In genomic region chr11:94208811-94209675, GRCm38 (mm10) we compare ENCODE assay signal across 8 mouse cellular contexts. TPM values are rescaled to one million over a fixed set of nuclear protein-coding genes. Genes with fewer than 3 reads are reported as not detected.
DNase-seq lines count a peak whose midpoint lies in the region; ATAC-seq and TF ChIP-seq lines count a peak whose summit lies in the region.

No protein-coding gene starts in this region.

- 32% methylated on average over 8 of the region's 8 CpGs for WGBS in cerebellum, adult 2 months
- 54% methylated on average over 8 of the region's 8 CpGs for WGBS in liver, embryonic 11.5 days
- 36% methylated on average over 8 of the region's 8 CpGs for WGBS in limb, embryonic 12.5 days
- WGBS in stomach, embryonic 14.5 days, result 41% methylated on average over 8 of the region's 8 CpGs

- no peak for TF ChIP-seq CTCF in cerebellum, adult 2 months (IDR thresholded peaks at IDR 0.05; ENCODE audit: borderline replicate concordance, insufficient read depth, low read depth, low read length)

- H3K9ac ChIP-seq in liver, embryonic 11.5 days (ENCODE audit: low read depth, low read length), result no peak overlapping the region
- H3K9ac ChIP-seq in limb, embryonic 12.5 days (replicated peaks), result no peak overlapping the region
- no peak overlapping the region for H3K9ac ChIP-seq in stomach, embryonic 14.5 days (replicated peaks; ENCODE audit: low read depth, low read length)

- H3K4me3 ChIP-seq in cerebellum, adult 2 months (replicated peaks; ENCODE audit: insufficient read depth, low read depth, low read length), result no peak overlapping the region
- peak overlapping the region; percentile 95; the same call in 1 of the 2 replicates for H3K4me3 ChIP-seq in liver, embryonic 11.5 days (ENCODE audit: low read depth, low read length)
- H3K4me3 ChIP-seq in limb, embryonic 12.5 days (replicated peaks), result peak overlapping the region; percentile 96; the same call in 1 of the 2 replicates
- H3K4me3 ChIP-seq in stomach, embryonic 14.5 days (ENCODE audit: low read depth, low read length), result peak overlapping the region; percentile 88; the same call in 1 of the 2 replicates

- peaks cover 4% of the 10 kb centered on the region; the same call in 1 of the 2 replicates for H3K4me1 ChIP-seq in cerebellum, adult 2 months (ENCODE audit: control insufficient read depth, insufficient read depth, low read length)
- H3K4me1 ChIP-seq in liver, embryonic 11.5 days (replicated peaks; ENCODE audit: control insufficient read depth, insufficient read depth, low read length), result no peaks in the 10 kb centered on the region; the same call in 1 of the 2 replicates
- peaks cover 12% of the 10 kb centered on the region for H3K4me1 ChIP-seq in limb, embryonic 12.5 days (replicated peaks)
- H3K4me1 ChIP-seq in stomach, embryonic 14.5 days (ENCODE audit: control insufficient read depth, insufficient read depth, low read length), result peaks cover 2% of the 10 kb centered on the region; the same call in 1 of the 2 replicates

- no peaks in the 10 kb centered on the region for H3K27me3 ChIP-seq in cerebellum, adult 2 months (ENCODE audit: control insufficient read depth, insufficient read depth, low read length)
- no peaks in the 10 kb centered on the region for H3K27me3 ChIP-seq in liver, embryonic 11.5 days (replicated peaks; ENCODE audit: control insufficient read depth, insufficient read depth, low read length)
- H3K27me3 ChIP-seq in limb, embryonic 12.5 days, result no peaks in the 10 kb centered on the region
- no peaks in the 10 kb centered on the region for H3K27me3 ChIP-seq in stomach, embryonic 14.5 days (ENCODE audit: control insufficient read depth, insufficient read depth, low read length)

- TF ChIP-seq POLR2A in cerebellum, adult 2 months (IDR thresholded peaks at IDR 0.05; ENCODE audit: borderline replicate concordance, insufficient read depth, low read length), result no peak

- H3K36me3 ChIP-seq in liver, embryonic 11.5 days (ENCODE audit: control insufficient read depth, insufficient read depth, low read length), result peaks cover 5% of the 10 kb centered on the region; the same call in 1 of the 2 replicates
- peaks cover 6% of the 10 kb centered on the region for H3K36me3 ChIP-seq in limb, embryonic 12.5 days
- H3K36me3 ChIP-seq in stomach, embryonic 14.5 days (ENCODE audit: control insufficient read depth, insufficient read depth, low read length), result peaks cover 4% of the 10 kb centered on the region; the same call in 1 of the 2 replicates

- no peaks in the 10 kb centered on the region for H3K9me3 ChIP-seq in liver, embryonic 11.5 days (ENCODE audit: control insufficient read depth, low read length)
- no peaks in the 10 kb centered on the region for H3K9me3 ChIP-seq in limb, embryonic 12.5 days
- no peaks in the 10 kb centered on the region for H3K9me3 ChIP-seq in stomach, embryonic 14.5 days (ENCODE audit: control insufficient read depth, low read depth, low read length)

- H3K4me2 ChIP-seq in liver, embryonic 11.5 days, result peak overlapping the region; percentile 99
- peak overlapping the region; percentile 93 for H3K4me2 ChIP-seq in limb, embryonic 12.5 days
- peak overlapping the region; percentile 94 for H3K4me2 ChIP-seq in stomach, embryonic 14.5 days (replicated peaks; ENCODE audit: low read depth, low read length)

- no peak for DNase-seq in cerebellum, adult 2 months
- no peak for DNase-seq in liver, embryonic 11.5 days (ENCODE audit: low spot score)
- no peak for DNase-seq in liver
- DNase-seq in natural killer cell, adult 2 months (ENCODE audit: low spot score in 2 of 2), result no peak
- DNase-seq in left cerebral cortex, adult 18-20 months (ENCODE audit: low spot score in 2 of 2), result no peak

- H3K27ac ChIP-seq in cerebellum, adult 2 months (ENCODE audit: insufficient read depth, low read length), result peak overlapping the region; percentile 22; the same call in 1 of the 2 replicates
- H3K27ac ChIP-seq in liver, embryonic 11.5 days (ENCODE audit: low read depth, low read length), result peak overlapping the region; percentile 81
- no peak overlapping the region for H3K27ac ChIP-seq in limb, embryonic 12.5 days
- H3K27ac ChIP-seq in stomach, embryonic 14.5 days (ENCODE audit: low read length), result peak overlapping the region; percentile 97; the same call in 1 of the 2 replicates

- ATAC-seq in cerebellum, adult (ENCODE audit: insufficient number of reproducible peaks, low FRiP score, low TSS enrichment), result no peak
- ATAC-seq in liver, embryonic 11.5 days (replicated peaks; ENCODE audit: low FRiP score), result no peak
- no peak for ATAC-seq in limb, embryonic 12.5 days (ENCODE audit: insufficient number of reproducible peaks, insufficient read depth, low FRiP score, low TSS enrichment, low read depth)
- no peak for ATAC-seq in stomach, embryonic 14.5 days (ENCODE audit: insufficient number of reproducible peaks, insufficient read depth, low FRiP score, low read depth)

RNA-seq across cellular contexts. Expression of gene Tob1, which starts 2.2 kb away (rescaled TPM):
- 55.9 and 56.0 TPM in 2 replicates for polyA plus RNA-seq in cerebellum, adult 2 months (2012; rRNA removed)
- polyA plus RNA-seq in liver, embryonic 11.5 days (2014; fragmentation: Nextera tagmentation; extraction: Ambion mirVana), result 18.4 and 18.6 TPM in 2 replicates
- 36.8 and 37.1 TPM in 2 replicates for polyA plus RNA-seq in limb, embryonic 12.5 days (2016; fragmentation: Nextera tagmentation; extraction: Ambion mirVana)
- 24.2 and 30.5 TPM in 2 replicates for polyA plus RNA-seq in stomach, embryonic 14.5 days (2014; fragmentation: Nextera tagmentation; extraction: Ambion mirVana)
- total RNA-seq in left cerebral cortex, adult 18-20 months (2021), result 10 to 100 TPM; 40.6 to 42.1 TPM

RNA-seq across cellular contexts. Expression of gene Wfikkn2, which starts 36.8 kb away (rescaled TPM):
- 0.75 and 1.8 TPM in 2 replicates for polyA plus RNA-seq in cerebellum, adult 2 months (2012; rRNA removed)
- 0.36 and 0.38 TPM in 2 replicates for polyA plus RNA-seq in liver, embryonic 11.5 days (2014; fragmentation: Nextera tagmentation; extraction: Ambion mirVana)
- 20.6 and 22.6 TPM in 2 replicates for polyA plus RNA-seq in limb, embryonic 12.5 days (2016; fragmentation: Nextera tagmentation; extraction: Ambion mirVana)
- polyA plus RNA-seq in stomach, embryonic 14.5 days (2014; fragmentation: Nextera tagmentation; extraction: Ambion mirVana), result 1.3 and 1.6 TPM in 2 replicates
- total RNA-seq in left cerebral cortex, adult 18-20 months (2021), result 1 to 10 TPM; 1.8 to 2.2 TPM
